Mouse (Mus musculus): ENCODE data around the gene Rpl14. TPM values are rescaled to one million over a fixed set of nuclear protein-coding genes. Genes with fewer than 3 reads are reported as not detected.
"Not testable (repeated sequence)": the region's sequence is repeated elsewhere in the genome, so short reads cannot be mapped to it uniquely, and the experiment has no call there.

Gene Rpl14
- polyA plus RNA-seq (2012; ENCODE audit: insufficient read depth, insufficient read length, missing spikeins), result 711 and 874 TPM in 2 replicates

- peaks cover 12% of the 10 kb centered on the region for H3K4me1 ChIP-seq (ENCODE audit: control insufficient read depth, insufficient read depth, low read length)
- H3K27ac ChIP-seq (ENCODE audit: insufficient read depth, low read depth, low read length), result peak within 1 kb of the TSS; percentile 94
- TF ChIP-seq CTCF (IDR thresholded peaks at IDR 0.05; ENCODE audit: low read depth, low read length) (no peak), POLR2A (IDR thresholded peaks at IDR 0.05; ENCODE audit: borderline replicate concordance, low read depth, low read length) (no peak)
- H3K4me3 ChIP-seq (ENCODE audit: insufficient read depth, low read length), result peak within 1 kb of the TSS; percentile 89
These were observed at the start of gene Rpl14 for GRCm38 (mm10) chr9:120570741-120571592. TSS of gene Rpl14 (plus strand) at chr9:120571444.

DNA sequence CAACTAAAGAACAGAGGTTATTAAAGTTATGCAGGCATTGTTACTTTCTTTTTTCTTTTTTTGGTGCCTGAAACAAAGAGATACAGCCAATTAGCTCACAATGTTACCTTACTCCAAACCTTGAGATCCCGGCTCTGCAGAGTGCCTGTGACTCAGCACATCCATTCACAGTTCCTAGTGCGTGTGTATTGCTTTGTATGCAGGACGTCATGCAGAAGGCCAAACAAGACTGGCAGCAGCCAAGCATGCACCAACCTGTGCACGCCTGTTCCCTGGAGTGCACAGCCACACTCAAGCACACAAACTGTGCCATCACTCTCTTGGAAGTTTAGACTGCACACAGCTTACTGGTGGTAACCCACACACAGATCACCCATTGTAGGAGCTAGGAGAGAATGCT is 44.0 kb upstream of the Rpl14 start:
- no peak overlapping the region for H3K27ac ChIP-seq (ENCODE audit: insufficient read depth, low read depth, low read length)
- H3K4me3 ChIP-seq (ENCODE audit: insufficient read depth, low read length), result no peak overlapping the region
- no peak for TF ChIP-seq CTCF (IDR thresholded peaks at IDR 0.05; ENCODE audit: low read depth, low read length)
- no peak for TF ChIP-seq POLR2A (IDR thresholded peaks at IDR 0.05; ENCODE audit: borderline replicate concordance, low read depth, low read length)
- peaks cover 10% of the 10 kb centered on the region for H3K4me1 ChIP-seq (ENCODE audit: control insufficient read depth, insufficient read depth, low read length)

DNA sequence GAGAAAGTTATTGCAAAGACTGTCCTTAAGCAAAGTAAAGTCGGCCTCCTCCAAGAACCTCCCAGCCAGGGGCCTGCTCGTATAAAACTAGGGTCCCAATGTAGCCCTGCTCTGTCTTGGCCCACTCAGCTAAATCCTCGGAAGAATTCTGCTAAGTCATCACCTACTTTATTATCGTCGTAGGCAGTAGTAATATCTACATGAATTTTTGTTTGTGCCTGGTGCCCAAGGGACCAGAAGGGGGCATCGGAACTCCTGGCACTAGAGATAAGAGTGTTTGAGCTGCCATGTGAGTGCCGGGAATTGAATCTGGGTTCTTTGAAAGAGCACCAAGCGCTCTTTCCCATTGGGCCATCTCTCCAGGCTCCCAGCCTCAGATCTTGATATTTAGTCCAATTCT is 43.3 kb upstream of the Rpl14 start:
- TF ChIP-seq CTCF (IDR thresholded peaks at IDR 0.05; ENCODE audit: low read depth, low read length) (no peak), POLR2A (IDR thresholded peaks at IDR 0.05; ENCODE audit: borderline replicate concordance, low read depth, low read length) (no peak)

DNA sequence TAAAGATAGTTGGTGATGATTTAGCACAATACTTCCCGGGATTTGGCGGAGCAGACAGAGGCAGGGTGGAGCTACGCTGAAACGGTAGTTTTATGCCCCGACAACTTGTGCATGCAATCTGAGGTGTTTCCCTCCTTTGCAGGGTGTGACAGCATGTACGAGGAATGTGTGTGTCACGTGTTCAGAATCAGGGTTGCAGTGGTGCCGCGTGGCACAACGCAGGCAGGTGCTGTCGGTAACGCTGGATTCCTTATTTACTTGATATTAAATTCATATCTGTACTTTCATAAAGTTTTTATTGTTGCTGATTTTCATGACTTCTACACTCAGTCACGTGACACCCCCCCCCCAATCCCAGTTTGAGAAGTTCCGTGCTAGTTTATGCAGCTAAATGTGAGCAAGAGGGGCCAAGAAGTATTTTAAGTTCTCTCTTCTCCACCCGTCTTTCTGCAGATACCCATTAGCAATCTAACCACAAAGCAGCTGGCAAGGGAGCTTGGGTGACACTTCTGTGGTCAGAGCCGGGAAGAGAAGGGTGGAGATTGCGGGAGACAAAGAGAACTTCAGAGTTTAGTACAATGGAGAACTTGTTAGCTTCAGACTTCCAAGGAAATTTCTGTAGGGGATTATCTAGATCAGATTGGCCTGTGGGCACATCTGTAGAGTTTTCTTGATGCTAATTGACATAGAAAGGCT is 42.3 kb upstream of the Rpl14 start:
- Histone ChIP-seq H3K27ac (ENCODE audit: insufficient read depth, low read depth, low read length) (no peak overlapping the region), H3K4me3 (ENCODE audit: insufficient read depth, low read length) (no peak overlapping the region), H3K4me1 (ENCODE audit: control insufficient read depth, insufficient read depth, low read length) (peaks cover 10% of the 10 kb centered on the region)
- TF ChIP-seq CTCF (IDR thresholded peaks at IDR 0.05; ENCODE audit: low read depth, low read length) (no peak), POLR2A (IDR thresholded peaks at IDR 0.05; ENCODE audit: borderline replicate concordance, low read depth, low read length) (no peak)

More for the DNA sequence above, 43.3 kb upstream of the Rpl14 start:
- Histone ChIP-seq H3K4me1 (ENCODE audit: control insufficient read depth, insufficient read depth, low read length) (peaks cover 10% of the 10 kb centered on the region), H3K27ac (ENCODE audit: insufficient read depth, low read depth, low read length) (no peak overlapping the region), H3K4me3 (ENCODE audit: insufficient read depth, low read length) (no peak overlapping the region)

GRCm38 (mm10) chr9:120530471-120530870 is 40.8 kb upstream of the Rpl14 start:
- no peak overlapping the region for H3K4me3 ChIP-seq (ENCODE audit: insufficient read depth, low read length)
- no peak for TF ChIP-seq POLR2A (IDR thresholded peaks at IDR 0.05; ENCODE audit: borderline replicate concordance, low read depth, low read length)
- TF ChIP-seq CTCF (IDR thresholded peaks at IDR 0.05; ENCODE audit: low read depth, low read length), result no peak

DNA sequence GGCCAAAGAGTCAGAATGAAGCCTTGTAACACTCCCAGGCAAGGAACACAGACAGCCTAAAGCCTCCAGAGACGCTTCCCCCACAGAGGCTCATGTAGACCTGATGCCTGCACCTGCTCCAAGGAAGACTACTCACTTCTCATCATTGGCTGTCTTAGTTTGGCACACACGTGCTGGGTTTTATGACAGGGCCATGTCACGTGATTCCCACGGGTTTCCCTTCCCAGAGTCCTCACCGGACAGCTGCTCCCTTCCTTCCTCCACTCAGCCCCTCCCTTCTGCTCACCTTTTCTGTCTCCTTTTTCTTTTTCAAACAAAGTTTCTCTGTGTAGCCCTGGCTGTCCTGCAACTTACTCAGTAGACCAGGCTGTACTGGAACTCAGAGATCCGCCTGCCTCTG is 39.2 kb upstream of the Rpl14 start:
- TF ChIP-seq CTCF (IDR thresholded peaks at IDR 0.05; ENCODE audit: low read depth, low read length), result no peak
- no peak for TF ChIP-seq POLR2A (IDR thresholded peaks at IDR 0.05; ENCODE audit: borderline replicate concordance, low read depth, low read length)
- no peak overlapping the region for H3K4me3 ChIP-seq (ENCODE audit: insufficient read depth, low read length)
- H3K27ac ChIP-seq (ENCODE audit: insufficient read depth, low read depth, low read length), result no peak overlapping the region
- H3K4me1 ChIP-seq (ENCODE audit: control insufficient read depth, insufficient read depth, low read length), result peaks cover 10% of the 10 kb centered on the region

More at GRCm38 (mm10) chr9:120530471-120530870, 40.8 kb upstream of the Rpl14 start:
- no peak overlapping the region for H3K27ac ChIP-seq (ENCODE audit: insufficient read depth, low read depth, low read length)
- peaks cover 10% of the 10 kb centered on the region for H3K4me1 ChIP-seq (ENCODE audit: control insufficient read depth, insufficient read depth, low read length)

- TF ChIP-seq POLR2A (IDR thresholded peaks at IDR 0.05; ENCODE audit: borderline replicate concordance, low read depth, low read length) (no peak), CTCF (IDR thresholded peaks at IDR 0.05; ENCODE audit: low read depth, low read length) (no peak)
- Histone ChIP-seq H3K27ac (ENCODE audit: insufficient read depth, low read depth, low read length) (no peak overlapping the region), H3K4me3 (ENCODE audit: insufficient read depth, low read length) (no peak overlapping the region), H3K4me1 (ENCODE audit: control insufficient read depth, insufficient read depth, low read length) (peaks cover 10% of the 10 kb centered on the region)
These were observed 38.6 kb upstream of the Rpl14 start for GRCm38 (mm10) chr9:120532691-120533090.

- not testable (repeated sequence) for H3K4me1 ChIP-seq (ENCODE audit: control insufficient read depth, insufficient read depth, low read length); H3K27ac ChIP-seq (ENCODE audit: insufficient read depth, low read depth, low read length); H3K4me3 ChIP-seq (ENCODE audit: insufficient read depth, low read length)
These were observed 37.7 kb upstream of the Rpl14 start for GRCm38 (mm10) chr9:120533446-120533950.

GRCm38 (mm10) chr9:120539662-120540251 is 31.5 kb upstream of the Rpl14 start, which contains the start of gene Entpd3:
TSS of gene Entpd3 (plus strand) at chr9:120539818.
- H3K27ac ChIP-seq (ENCODE audit: insufficient read depth, low read depth, low read length), result no peak within 1 kb of the TSS
- peak within 1 kb of the TSS; percentile 44 for H3K4me3 ChIP-seq (ENCODE audit: insufficient read depth, low read length)
- peaks cover 6% of the 10 kb centered on the region for H3K4me1 ChIP-seq (ENCODE audit: control insufficient read depth, insufficient read depth, low read length)
- no peak for TF ChIP-seq CTCF (IDR thresholded peaks at IDR 0.05; ENCODE audit: low read depth, low read length)
- no peak for TF ChIP-seq POLR2A (IDR thresholded peaks at IDR 0.05; ENCODE audit: borderline replicate concordance, low read depth, low read length)

Data from bone marrow macrophage, adult 2 months (primary cell).